Mouse (Mus musculus) G1E (cell line): ENCODE data around the gene Rtn2. TPM values are rescaled to one million over a fixed set of nuclear protein-coding genes. Genes with fewer than 3 reads are reported as not detected.

ENCODE experiments used
- ATAC-seq: 2 replicates; pipeline ENCODE4 v1.8.0; 2016; ENCODE audit warnings: mild to moderate bottlenecking; ENCODE audit not compliant: insufficient number of reproducible peaks, poor library complexity, low FRiP score, severe bottlenecking; ENCODE audit errors: extremely low read depth
- DNase-seq: peaks from one replicate; pipeline ENCODE4 v3.0.0; 2012; ENCODE audit warnings: low spot score
- H3K27me3 ChIP-seq: 2 replicates; pipeline ENCODE4 v1.6.1; 2012; ENCODE audit warnings: mild to moderate bottlenecking, low read length, inconsistent platforms; ENCODE audit not compliant: insufficient read depth
- H3K36me3 ChIP-seq: replicated peaks from 2 replicates; pipeline ENCODE3; 2012; ENCODE audit warnings: mild to moderate bottlenecking, inconsistent platforms
- H3K4me1 ChIP-seq: 2 replicates; pipeline ENCODE4 v1.6.1; 2012; ENCODE audit warnings: low read depth, low read length, inconsistent platforms, mixed read lengths; ENCODE audit not compliant: insufficient read depth
- H3K4me3 ChIP-seq: 2 replicates; pipeline ENCODE4 v1.5.1; 2012; ENCODE audit warnings: low read depth, mild to moderate bottlenecking, inconsistent platforms, low read length, moderate library complexity, mixed read lengths
- H3K9me3 ChIP-seq: replicated peaks from 2 replicates; pipeline ENCODE4 v1.6.1; 2012; ENCODE audit warnings: inconsistent platforms
- CTCF ChIP-seq: IDR thresholded peaks from 2 replicates; pipeline ENCODE4 v1.5.1; 2012; ENCODE audit warnings: low read depth, low read length, inconsistent platforms, mixed read lengths
- GATA1 ChIP-seq: IDR thresholded peaks from 2 replicates; pipeline ENCODE4 v1.6.1; 2012; ENCODE audit warnings: borderline replicate concordance, low read length, inconsistent platforms, mixed read lengths
- GATA2 ChIP-seq: IDR thresholded peaks from 2 replicates; pipeline ENCODE4 v1.6.1; 2012; ENCODE audit warnings: low read depth, low read length, inconsistent platforms, borderline replicate concordance
- POLR2AphosphoS5 ChIP-seq: IDR thresholded peaks from 2 replicates; pipeline ENCODE4 v1.6.1; 2012; ENCODE audit warnings: low read depth, low read length, inconsistent platforms; ENCODE audit not compliant: insufficient replicate concordance
- TAL1 ChIP-seq: conservative IDR thresholded peaks from 2 replicates; pipeline ENCODE4 v1.6.1; 2012; ENCODE audit warnings: low read depth, low read length, inconsistent platforms, mixed read lengths
- polyA plus RNA-seq: library from polyadenylated mRNA; stranded (reverse); fragments of >175 nt; gene quantifications from 2 replicates; pipeline ENCODE4 v1.2.3, GENCODE M21; 2012
- total RNA-seq, 2 experiments: library from RNA; stranded (forward) in 1 of 2; stranded (reverse) in 1 of 2; fragments of 200-1000 nt in 1 of 2; fragments of >200 nt in 1 of 2; fragmentation: Nextera tagmentation in 1 of 2; gene quantifications; 2 replicates each; pipeline ENCODE4 v1.2.3; 2014 to 2017

Rtn2 gene
- total and polyA plus RNA-seq, 3 experiments = 0.11 to 0.98 (median 0.94) TPM

- Histone ChIP-seq H3K4me1 (peaks cover 48% of the 10 kb centered on the region), H3K27me3 (peaks cover 33% of the 10 kb centered on the region), H3K4me3 (no peak overlapping the region; the same call in 1 of the 2 replicates), H3K9me3 (no peaks in the 10 kb centered on the region), H3K36me3 (no peaks in the 10 kb centered on the region)
- no peak for ATAC-seq
- TF ChIP-seq GATA2 = no peak
- no peak for TF ChIP-seq GATA1
- TF ChIP-seq CTCF = no peak
- TF ChIP-seq TAL1 = no peak
- TF ChIP-seq POLR2AphosphoS5 = no peak
- DNase-seq = no peak
These were observed 24.7 kb downstream of the Rtn2 start for GRCm38 (mm10) chr7:19306819-19307738.

DNA sequence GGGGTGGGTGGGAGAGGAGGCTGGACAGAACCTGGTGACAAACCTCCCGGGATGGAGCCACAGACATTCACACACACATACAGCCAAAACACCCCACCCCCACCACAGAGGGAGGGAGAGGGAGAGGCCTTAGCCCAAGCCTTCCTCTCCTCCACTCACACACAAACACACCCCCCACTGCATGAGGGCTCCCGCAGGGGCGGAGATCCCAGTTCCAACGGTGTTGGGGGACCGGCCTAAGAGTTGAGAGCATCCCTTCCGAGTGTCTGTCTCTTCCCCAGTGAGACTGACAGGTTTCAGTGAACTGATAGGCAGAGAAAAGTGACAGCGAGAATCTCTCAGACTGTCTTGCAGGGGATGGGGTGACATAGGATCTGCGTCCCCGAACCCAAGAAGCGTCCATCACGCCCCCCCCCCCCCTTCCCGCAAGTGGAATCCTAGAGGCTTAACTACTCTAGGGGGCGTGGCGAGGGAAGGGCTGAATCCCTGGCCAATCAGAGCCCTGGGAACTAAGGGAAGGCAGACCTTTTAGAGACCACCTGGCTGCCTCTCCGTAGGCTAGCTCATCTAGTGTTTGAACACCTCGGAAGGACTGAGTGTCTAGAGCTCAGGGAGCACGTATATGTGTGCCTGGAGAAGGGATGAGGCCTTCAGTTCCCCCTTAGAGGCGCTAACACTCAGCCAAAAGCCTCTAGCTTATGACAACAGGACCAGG is 25.5 kb downstream of the Rtn2 start:
- no peaks in the 10 kb centered on the region for H3K36me3 ChIP-seq
- TF ChIP-seq GATA2 = no peak
- TF ChIP-seq TAL1 = no peak
- TF ChIP-seq GATA1 = no peak
- TF ChIP-seq POLR2AphosphoS5 = no peak
- TF ChIP-seq CTCF = no peak
- peaks cover 46% of the 10 kb centered on the region for H3K4me1 ChIP-seq
- peaks cover 32% of the 10 kb centered on the region for H3K27me3 ChIP-seq
- H3K4me3 ChIP-seq = peak overlapping the region; percentile 73
- ATAC-seq (peak; percentile 59), DNase-seq (peak; percentile 81)
- no peaks in the 10 kb centered on the region for H3K9me3 ChIP-seq

- H3K4me3 ChIP-seq = peak overlapping the region; percentile 73
- DNase-seq (peak; percentile 95), ATAC-seq (peak; percentile 85)
- no peaks in the 10 kb centered on the region for H3K36me3 ChIP-seq
- H3K4me1 ChIP-seq = peaks cover 47% of the 10 kb centered on the region
- no peaks in the 10 kb centered on the region for H3K9me3 ChIP-seq
- TF ChIP-seq TAL1 (no peak), CTCF (no peak), GATA2 (no peak), GATA1 (no peak), POLR2AphosphoS5 (no peak)
- H3K27me3 ChIP-seq = peaks cover 39% of the 10 kb centered on the region
These were observed 26.2 kb downstream of the Rtn2 start for GRCm38 (mm10) chr7:19308454-19309277.

- no peak for DNase-seq
- H3K36me3 ChIP-seq = no peaks in the 10 kb centered on the region
- no peak for ATAC-seq
- no peaks in the 10 kb centered on the region for H3K9me3 ChIP-seq
- TF ChIP-seq POLR2AphosphoS5 (no peak), CTCF (no peak), TAL1 (no peak), GATA1 (no peak), GATA2 (no peak)
- H3K27me3 ChIP-seq = peaks cover 42% of the 10 kb centered on the region
- peak overlapping the region; percentile 73 for H3K4me3 ChIP-seq
- H3K4me1 ChIP-seq = peaks cover 40% of the 10 kb centered on the region
These were observed 27.0 kb downstream of the Rtn2 start for GRCm38 (mm10) chr7:19309278-19309883.

DNA sequence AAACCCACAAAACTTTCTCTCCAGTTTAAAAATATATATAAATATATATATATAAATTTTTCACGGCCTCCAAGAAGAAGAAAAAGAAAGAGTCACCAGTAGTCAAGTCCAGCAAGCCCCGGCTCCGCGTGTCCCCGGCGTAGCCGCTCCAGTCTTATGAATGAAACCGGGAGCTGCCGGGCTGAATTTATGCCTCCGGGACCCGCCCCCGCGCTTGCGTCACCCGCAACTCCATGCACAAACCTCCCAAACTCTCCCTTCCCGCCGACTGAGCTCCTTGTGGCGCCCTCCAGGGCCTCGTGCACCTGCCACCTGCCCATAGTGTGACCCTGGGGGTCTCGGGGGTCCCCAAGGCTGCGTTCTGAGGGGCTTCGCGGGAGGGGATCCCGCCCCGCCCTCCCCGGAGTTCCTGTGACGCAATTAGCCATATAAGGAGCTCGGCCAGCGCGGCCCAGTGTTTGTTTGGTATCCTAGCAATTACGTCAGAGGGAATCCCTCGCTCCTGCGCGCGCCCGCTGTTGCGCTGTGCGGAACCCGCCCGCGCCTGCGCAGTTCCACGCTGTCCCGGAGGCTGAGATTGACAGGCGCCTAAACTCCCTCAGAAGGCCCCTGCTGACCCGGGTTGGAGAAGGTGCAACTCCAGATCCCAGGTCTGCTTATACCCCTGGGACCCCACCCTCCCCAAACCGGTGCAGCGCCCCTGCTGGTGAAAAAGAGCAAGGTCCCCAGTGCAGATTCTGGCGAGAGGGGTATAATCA is 27.6 kb downstream of the Rtn2 start, which contains the start of gene Fosb:
TSS of gene Fosb (minus strand) at position 168 of the 758 bp plus-strand sequence.
- peak; percentile 80 for DNase-seq
- H3K4me1 ChIP-seq = peaks cover 36% of the 10 kb centered on the region

More for the DNA sequence above, 27.6 kb downstream of the Rtn2 start, which contains the start of gene Fosb:
- Histone ChIP-seq H3K27me3 (peaks cover 41% of the 10 kb centered on the region), H3K9me3 (no peaks in the 10 kb centered on the region), H3K36me3 (no peaks in the 10 kb centered on the region), H3K4me3 (peak within 1 kb of the TSS; percentile 73)
- no peak for TF ChIP-seq POLR2AphosphoS5
- TF ChIP-seq GATA1 = no peak
- no peak for TF ChIP-seq TAL1
- no peak for TF ChIP-seq GATA2
- TF ChIP-seq CTCF = no peak
- ATAC-seq = peak; percentile 50; the same call in 1 of the 2 replicates
